9 mouse cellular contexts compared by ENCODE assay signal in the genomic region with DNA sequence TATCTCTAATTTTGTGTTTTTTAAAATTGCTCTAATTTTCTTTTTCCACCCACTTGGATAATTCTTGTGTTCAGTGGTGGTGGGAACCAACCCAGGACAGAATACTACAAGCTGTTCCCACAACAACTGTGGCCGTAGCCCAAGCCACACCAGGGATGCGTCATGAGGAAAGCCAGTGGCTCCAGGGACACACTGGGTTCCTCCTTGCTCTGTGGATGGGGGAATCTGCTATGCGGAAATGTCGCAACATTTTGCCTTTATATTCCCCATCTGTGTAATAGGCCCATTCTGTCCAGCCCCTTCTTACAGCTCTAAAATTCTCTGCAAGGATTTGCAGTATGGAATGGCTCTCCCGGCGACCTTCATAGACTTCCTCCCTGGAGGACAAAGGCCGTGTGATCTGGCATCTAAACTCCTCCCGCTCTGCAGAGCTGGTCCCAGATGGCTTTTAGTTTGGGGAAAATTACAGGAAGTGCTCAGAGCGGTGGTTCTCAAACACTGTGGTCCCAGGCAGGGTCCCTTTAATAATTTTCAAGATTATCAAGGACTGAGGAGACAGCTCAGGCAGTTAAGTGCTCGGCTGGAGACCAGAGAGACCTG. TPM values are rescaled to one million over a fixed set of nuclear protein-coding genes. Genes with fewer than 3 reads are reported as not detected.
A peak's percentile ranks its signal among the peaks of the same experiment; 100 is the strongest.
DNase-seq lines count a peak whose midpoint lies in the region; ATAC-seq and TF ChIP-seq lines count a peak whose summit lies in the region.
"Had no signal": no experiment of that assay in that cellular context is flagged by ENCODE, and none has a peak within 500 bp of the region (broad histone marks: within the 10 kb centered on the region; RNA-seq: fewer than 3 reads in every experiment).

No protein-coding gene starts in this region.

- 55% methylated on average over 10 of the region's 10 CpGs for WGBS in kidney, postnatal 0 days
- 77% methylated on average over 10 of the region's 10 CpGs for WGBS in forebrain, embryonic 13.5 days
- 55% methylated on average over 10 of the region's 10 CpGs for WGBS in neural tube, embryonic 12.5 days
- 80% methylated on average over 10 of the region's 10 CpGs for WGBS in thymus, adult 2 months

- TF ChIP-seq POLR2A in thymus, adult 2 months (IDR thresholded peaks at IDR 0.05; ENCODE audit: control insufficient read depth, extremely low read depth, insufficient read depth, low read length, poor library complexity): no peak

- H3K27me3 ChIP-seq in kidney, postnatal 0 days (ENCODE audit: insufficient read depth, low read length): no peaks in the 10 kb centered on the region
- H3K27me3 ChIP-seq in forebrain, embryonic 13.5 days: peaks cover 6% of the 10 kb centered on the region
- H3K27me3 ChIP-seq in neural tube, embryonic 12.5 days (replicated peaks): peaks cover 5% of the 10 kb centered on the region; the same call in 1 of the 2 replicates
- no peaks in the 10 kb centered on the region for H3K27me3 ChIP-seq in thymus, adult 2 months (ENCODE audit: control insufficient read depth, insufficient read depth, low read length)

- H3K27ac ChIP-seq in kidney, postnatal 0 days: peak overlapping the region; percentile 75
- peak overlapping the region; percentile 19; the same call in 1 of the 2 replicates for H3K27ac ChIP-seq in forebrain, embryonic 13.5 days
- no peak overlapping the region for H3K27ac ChIP-seq in neural tube, embryonic 12.5 days
- H3K27ac ChIP-seq in thymus, adult 2 months (ENCODE audit: control insufficient read depth, insufficient read depth, low read length): no peak overlapping the region
- H3K27ac ChIP-seq: macrophage had no signal

- H3K9ac ChIP-seq in kidney, postnatal 0 days (ENCODE audit: low read depth, low read length): no peak overlapping the region
- H3K9ac ChIP-seq in forebrain, embryonic 13.5 days: no peak overlapping the region
- H3K9ac ChIP-seq in neural tube, embryonic 12.5 days: no peak overlapping the region

- H3K4me2 ChIP-seq in kidney, postnatal 0 days (ENCODE audit: low read length): peak overlapping the region; percentile 13; the same call in 1 of the 2 replicates
- peak overlapping the region; percentile 41; the same call in 1 of the 2 replicates for H3K4me2 ChIP-seq in forebrain, embryonic 13.5 days
- peak overlapping the region; percentile 40 for H3K4me2 ChIP-seq in neural tube, embryonic 12.5 days (replicated peaks)

- H3K4me1 ChIP-seq in kidney, postnatal 0 days (replicated peaks; ENCODE audit: insufficient read depth, low read length): peaks cover 18% of the 10 kb centered on the region; the same call in 1 of the 2 replicates
- peaks cover 11% of the 10 kb centered on the region for H3K4me1 ChIP-seq in forebrain, embryonic 13.5 days
- H3K4me1 ChIP-seq in neural tube, embryonic 12.5 days: peaks cover 17% of the 10 kb centered on the region
- H3K4me1 ChIP-seq in thymus, adult 2 months (replicated peaks; ENCODE audit: control insufficient read depth, insufficient read depth, low read length): no peaks in the 10 kb centered on the region

- H3K4me3 ChIP-seq in kidney, postnatal 0 days (replicated peaks; ENCODE audit: low read depth, low read length): no peak overlapping the region
- H3K4me3 ChIP-seq in forebrain, embryonic 13.5 days: no peak overlapping the region
- 0 out of 2 replicates have a peak overlapping the region, but pooled peaks have one; percentile 11 for H3K4me3 ChIP-seq in neural tube, embryonic 12.5 days
- no peak overlapping the region for H3K4me3 ChIP-seq in thymus, adult 2 months (ENCODE audit: control insufficient read depth, insufficient read depth, low read length)

- H3K36me3 ChIP-seq in kidney, postnatal 0 days (ENCODE audit: insufficient read depth, low read length): no peaks in the 10 kb centered on the region
- no peaks in the 10 kb centered on the region for H3K36me3 ChIP-seq in forebrain, embryonic 13.5 days (ENCODE audit: poor library complexity, severe bottlenecking)
- no peaks in the 10 kb centered on the region for H3K36me3 ChIP-seq in neural tube, embryonic 12.5 days
- H3K36me3 ChIP-seq in thymus, adult 2 months (ENCODE audit: control insufficient read depth, insufficient read depth, low read length): no peaks in the 10 kb centered on the region

- peak; percentile 89 for DNase-seq in kidney, postnatal 0 days (ENCODE audit: low spot score)
- no peak for DNase-seq in kidney, adult 8-10 months
- peak; percentile 53 to 58 for DNase-seq in heart, postnatal 14 days
- DNase-seq in right cerebral cortex, adult 2 months (ENCODE audit: low spot score in 2 of 2): no peak
- DNase-seq in thymus, adult 2 months: no peak
- DNase-seq: adrenal gland, adult 2 months had no signal

- no peaks in the 10 kb centered on the region for H3K9me3 ChIP-seq in kidney, postnatal 0 days (replicated peaks; ENCODE audit: low read length)
- H3K9me3 ChIP-seq in forebrain, embryonic 13.5 days (replicated peaks): no peaks in the 10 kb centered on the region
- H3K9me3 ChIP-seq in neural tube, embryonic 12.5 days: no peaks in the 10 kb centered on the region

- no peak for TF ChIP-seq CTCF in kidney, postnatal 0 days (IDR thresholded peaks at IDR 0.05; ENCODE audit: low read depth)
- TF ChIP-seq CTCF in thymus, adult 2 months (IDR thresholded peaks at IDR 0.05; ENCODE audit: borderline replicate concordance, control insufficient read depth, extremely low read depth, insufficient read depth, low read length, poor library complexity): no peak

- intact Hi-C loops in heart, postnatal 14 days (cut with DNase I): no loop called here

- ATAC-seq in kidney, postnatal 0 days (replicated peaks; ENCODE audit: low FRiP score, low read depth): no peak
- no peak for ATAC-seq in forebrain, embryonic 13.5 days
- peak; percentile 9; the same call in 1 of the 2 replicates for ATAC-seq in neural tube, embryonic 12.5 days (ENCODE audit: low FRiP score, low read depth)

RNA-seq across cellular contexts. Expression of gene Foxl1, which starts 53.6 kb away (rescaled TPM):
- 6.4 and 8.3 TPM in 2 replicates for polyA plus RNA-seq in kidney, postnatal 0 days (2015; fragmentation: Nextera tagmentation; extraction: Ambion mirVana)
- 0.12 TPM in 1 of 2 replicates, not detected in the other for polyA plus RNA-seq in forebrain, embryonic 13.5 days (2015; fragmentation: Nextera tagmentation; extraction: Ambion mirVana)
- under 1 TPM; 0.12 to 0.17 TPM for total RNA-seq in heart, postnatal 14 days (2021)
- polyA plus RNA-seq in neural tube, embryonic 12.5 days (2016; fragmentation: Nextera tagmentation; extraction: Ambion mirVana): 1.1 and 1.6 TPM in 2 replicates
- 0.11 and 0.14 TPM in 2 replicates for polyA plus RNA-seq in thymus, adult 2 months (2012; rRNA removed)
- polyA plus RNA-seq: macrophage had no signal

Comparison
In these comparisons a context has a peak if more than half of its experiments do, and no peak if none do; other contexts are left out.
1. DNase-seq: peak in kidney, postnatal 0 days (single experiment) and heart, postnatal 14 days (2 of 2); none in kidney, adult 8-10 months (0 of 2), right cerebral cortex, adult 2 months (0 of 2) and thymus, adult 2 months (single experiment).
2. H3K27ac ChIP-seq: peak in kidney, postnatal 0 days (single experiment) and forebrain, embryonic 13.5 days (single experiment); none in neural tube, embryonic 12.5 days (single experiment) and thymus, adult 2 months (single experiment).
3. Peak in every context shown above with its lines, with median percentiles within 50 percentile points of each other: H3K4me2 ChIP-seq.